ENCODE assay signal across 10 mouse cellular contexts in the genomic region with DNA sequence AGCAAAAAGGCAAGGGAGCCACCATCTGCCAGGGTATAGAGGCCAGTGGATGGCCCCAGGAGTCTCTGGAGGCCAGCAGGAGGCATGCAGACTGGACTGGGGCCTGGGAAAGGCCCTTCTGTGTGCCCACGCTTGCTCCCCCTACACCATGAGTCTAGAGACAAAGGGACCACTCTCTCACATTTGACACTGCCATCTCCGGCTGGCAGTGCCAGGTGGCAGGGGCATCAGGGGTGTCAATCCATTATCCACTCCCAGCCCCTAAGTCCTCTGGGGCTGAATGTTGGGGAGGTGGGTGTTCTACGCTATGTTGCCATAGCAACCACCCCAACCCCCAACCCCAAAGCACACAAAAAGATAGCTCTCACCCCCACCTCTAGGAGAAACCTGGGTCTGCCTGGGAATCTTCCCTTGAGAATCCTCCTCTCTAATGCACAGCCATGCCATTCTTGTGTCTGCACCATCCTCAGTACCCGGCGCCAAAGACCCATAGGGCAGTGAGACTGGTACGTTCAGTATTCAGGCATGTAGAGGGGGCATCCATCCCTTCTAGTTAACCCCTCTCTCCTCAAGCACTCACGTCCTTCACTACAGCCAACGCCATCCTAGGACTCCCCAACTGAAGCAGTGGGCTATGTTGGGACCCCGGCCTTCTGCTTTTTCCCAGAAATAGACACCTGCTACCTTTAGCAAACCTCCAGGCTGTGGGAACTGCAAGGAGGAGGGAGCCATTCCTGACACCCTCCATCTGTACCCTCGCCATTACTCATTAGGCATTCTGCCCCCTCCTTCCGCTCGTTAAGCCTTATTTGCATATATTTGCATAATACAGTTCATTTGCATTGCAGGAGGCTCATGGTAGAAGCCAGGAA. TPM values are rescaled to one million over a fixed set of nuclear protein-coding genes. Genes with fewer than 3 reads are reported as not detected.
A peak's percentile ranks its signal among the peaks of the same experiment; 100 is the strongest.
DNase-seq lines count a peak whose midpoint lies in the region; ATAC-seq and TF ChIP-seq lines count a peak whose summit lies in the region.
"Had no signal": no experiment of that assay in that cellular context is flagged by ENCODE, and none has a peak within 500 bp of the region (broad histone marks: within the 10 kb centered on the region; RNA-seq: fewer than 3 reads in every experiment).

No protein-coding gene starts in this region.

- peak overlapping the region; percentile 64 for H3K9ac ChIP-seq in forebrain, embryonic 16.5 days (replicated peaks; ENCODE audit: low read depth, low read length)
- H3K9ac ChIP-seq in lung, postnatal 0 days (replicated peaks; ENCODE audit: low read depth), result no peak overlapping the region
- H3K9ac ChIP-seq: embryonic facial prominence, embryonic 15.5 days had no signal

- TF ChIP-seq EP300 in lung, postnatal 0 days (IDR thresholded peaks at IDR 0.05), result no peak

- TF ChIP-seq POLR2A in cerebellum, adult 2 months (IDR thresholded peaks at IDR 0.05; ENCODE audit: borderline replicate concordance, insufficient read depth, low read length), result no peak
- no peak for TF ChIP-seq POLR2A in olfactory bulb, adult 2 months (IDR thresholded peaks at IDR 0.05; ENCODE audit: insufficient read depth, low read depth, low read length)
- TF ChIP-seq POLR2A in lung, adult 2 months (IDR thresholded peaks at IDR 0.05; ENCODE audit: borderline replicate concordance, extremely low read depth, low read depth, low read length), result no peak

- H3K4me3 ChIP-seq in cerebellum, adult 2 months (replicated peaks; ENCODE audit: insufficient read depth, low read depth, low read length), result no peak overlapping the region
- H3K4me3 ChIP-seq in forebrain, embryonic 16.5 days (replicated peaks; ENCODE audit: low read length), result peak overlapping the region; percentile 31
- no peak overlapping the region for H3K4me3 ChIP-seq in olfactory bulb, adult 2 months (ENCODE audit: insufficient read depth, low read depth, low read length)
- H3K4me3 ChIP-seq in lung, adult 2 months (replicated peaks; ENCODE audit: extremely low read depth, low read depth, low read length), result no peak overlapping the region
- no peak overlapping the region for H3K4me3 ChIP-seq in lung, postnatal 0 days (ENCODE audit: low read depth, low read length)
- H3K4me3 ChIP-seq: embryonic facial prominence, embryonic 15.5 days; limb, embryonic 10.5 days had no signal

- peak; percentile 62 to 68 for DNase-seq in cerebellum, adult 2 months
- no peak for DNase-seq in cerebellum, adult 9-10 months
- peak; percentile 78 for DNase-seq in left cerebral cortex, adult 11 months (ENCODE audit: low spot score)
- DNase-seq in thymus, postnatal 0 days (ENCODE audit: low spot score), result no peak
- DNase-seq in lung, adult 2 months, result no peak
- no peak for DNase-seq in lung, postnatal 0 days (ENCODE audit: low spot score)

- peak overlapping the region; percentile 10 for H3K27ac ChIP-seq in cerebellum, adult 2 months (ENCODE audit: insufficient read depth, low read length)
- H3K27ac ChIP-seq in forebrain, embryonic 16.5 days (ENCODE audit: low read length), result peak overlapping the region; percentile 100
- peak overlapping the region; percentile 72 for H3K27ac ChIP-seq in olfactory bulb, adult 2 months (ENCODE audit: insufficient read depth, low read depth, low read length)
- H3K27ac ChIP-seq in lung, postnatal 0 days (ENCODE audit: low read length), result no peak overlapping the region
- H3K27ac ChIP-seq: embryonic facial prominence, embryonic 15.5 days; limb, embryonic 10.5 days had no signal

- H3K27me3 ChIP-seq in cerebellum, adult 2 months (ENCODE audit: control insufficient read depth, insufficient read depth, low read length), result no peaks in the 10 kb centered on the region
- no peaks in the 10 kb centered on the region for H3K27me3 ChIP-seq in forebrain, embryonic 16.5 days (replicated peaks; ENCODE audit: control insufficient read depth, insufficient read depth, low read length)
- H3K27me3 ChIP-seq in lung, postnatal 0 days (replicated peaks; ENCODE audit: insufficient read depth, low read length), result peaks cover 36% of the 10 kb centered on the region

- WGBS in cerebellum, adult 2 months, result 26% methylated on average over 12 of the region's 12 CpGs
- 4% methylated on average over 12 of the region's 12 CpGs for WGBS in forebrain, embryonic 16.5 days
- WGBS in olfactory bulb, adult 2 months, result 26% methylated on average over 12 of the region's 12 CpGs
- 51% methylated on average over 12 of the region's 12 CpGs for WGBS in lung, adult 2 months
- 51% methylated on average over 12 of the region's 12 CpGs for WGBS in lung, postnatal 0 days

- TF ChIP-seq CTCF in cerebellum, adult 2 months (IDR thresholded peaks at IDR 0.05; ENCODE audit: borderline replicate concordance, insufficient read depth, low read depth, low read length), result no peak
- TF ChIP-seq CTCF in olfactory bulb, adult 2 months (IDR thresholded peaks at IDR 0.05; ENCODE audit: insufficient read depth, low read depth, low read length), result no peak
- TF ChIP-seq CTCF in lung, adult 2 months (IDR thresholded peaks at IDR 0.05; ENCODE audit: insufficient read depth, low read length), result no peak
- no peak for TF ChIP-seq CTCF in lung, postnatal 0 days (IDR thresholded peaks at IDR 0.05)

- peak overlapping the region; percentile 67 for H3K4me2 ChIP-seq in forebrain, embryonic 16.5 days (ENCODE audit: low read length)
- H3K4me2 ChIP-seq in lung, postnatal 0 days (replicated peaks; ENCODE audit: low read depth, low read length), result no peak overlapping the region
- H3K4me2 ChIP-seq: embryonic facial prominence, embryonic 15.5 days had no signal

- H3K36me3 ChIP-seq in forebrain, embryonic 16.5 days (ENCODE audit: control insufficient read depth, insufficient read depth), result peaks cover 39% of the 10 kb centered on the region
- no peaks in the 10 kb centered on the region for H3K36me3 ChIP-seq in lung, postnatal 0 days (ENCODE audit: insufficient read depth, low read length)
- H3K36me3 ChIP-seq: embryonic facial prominence, embryonic 15.5 days; limb, embryonic 10.5 days had no signal

- ATAC-seq in forebrain, embryonic 16.5 days, result peak; percentile 78
- ATAC-seq in lung, postnatal 0 days, result no peak

- H3K4me1 ChIP-seq in cerebellum, adult 2 months (ENCODE audit: control insufficient read depth, insufficient read depth, low read length), result peaks cover 66% of the 10 kb centered on the region
- peaks cover 87% of the 10 kb centered on the region for H3K4me1 ChIP-seq in forebrain, embryonic 16.5 days (replicated peaks; ENCODE audit: control insufficient read depth, insufficient read depth, low read length)
- H3K4me1 ChIP-seq in olfactory bulb, adult 2 months (ENCODE audit: control insufficient read depth, insufficient read depth, low read length), result peaks cover 46% of the 10 kb centered on the region
- H3K4me1 ChIP-seq in lung, adult 2 months (ENCODE audit: control insufficient read depth, insufficient read depth, low read length), result no peaks in the 10 kb centered on the region
- H3K4me1 ChIP-seq in lung, postnatal 0 days (ENCODE audit: insufficient read depth, low read depth, low read length), result no peaks in the 10 kb centered on the region
- H3K4me1 ChIP-seq: embryonic facial prominence, embryonic 15.5 days had no signal

- H3K9me3 ChIP-seq in forebrain, embryonic 16.5 days (ENCODE audit: control insufficient read depth, low read length), result no peaks in the 10 kb centered on the region
- no peaks in the 10 kb centered on the region for H3K9me3 ChIP-seq in lung, postnatal 0 days (ENCODE audit: low read length)
- H3K9me3 ChIP-seq: embryonic facial prominence, embryonic 15.5 days; limb, embryonic 10.5 days had no signal

RNA-seq across cellular contexts. Expression of a gene that starts 32.8 kb away (rescaled TPM):
- polyA plus RNA-seq in cerebellum, adult 2 months (2012; rRNA removed), result 0.08 and 0.17 TPM in 2 replicates
- polyA plus RNA-seq in forebrain, embryonic 16.5 days (2015; fragmentation: Nextera tagmentation; extraction: Ambion mirVana), result not detected in 2 replicates
- not detected in 2 replicates for polyA plus RNA-seq in olfactory bulb, adult 2 months (2012; ENCODE audit: insufficient read depth, insufficient read length, low replicate concordance, missing spikeins)
- 0.58 and 0.66 TPM in 2 replicates for polyA plus RNA-seq in thymus, postnatal 0 days (2015; fragmentation: Nextera tagmentation; extraction: Ambion mirVana)
- polyA plus RNA-seq in lung, adult 2 months (2012; rRNA removed), result 8.2 and 14.5 TPM in 2 replicates
- polyA plus RNA-seq in lung, postnatal 0 days (2015; fragmentation: Nextera tagmentation; extraction: Ambion mirVana), result 3.9 and 4.9 TPM in 2 replicates

Comparison
In these comparisons a context has a peak if more than half of its experiments do, and no peak if none do; other contexts are left out.
1. DNase-seq: peak in cerebellum, adult 2 months (2 of 2) and left cerebral cortex, adult 11 months (single experiment); none in cerebellum, adult 9-10 months (single experiment), thymus, postnatal 0 days (single experiment), lung, adult 2 months (single experiment) and lung, postnatal 0 days (single experiment).